Mouse (Mus musculus) T-cell, adult 2 months (primary cell): ENCODE results near the gene Hist1h2ab.

Experiments used
- DNase-seq: peaks from one replicate; pipeline ENCODE4 v3.0.0; 2022; ENCODE audit warnings: low spot score

Gene Hist1h2ab

DNA sequence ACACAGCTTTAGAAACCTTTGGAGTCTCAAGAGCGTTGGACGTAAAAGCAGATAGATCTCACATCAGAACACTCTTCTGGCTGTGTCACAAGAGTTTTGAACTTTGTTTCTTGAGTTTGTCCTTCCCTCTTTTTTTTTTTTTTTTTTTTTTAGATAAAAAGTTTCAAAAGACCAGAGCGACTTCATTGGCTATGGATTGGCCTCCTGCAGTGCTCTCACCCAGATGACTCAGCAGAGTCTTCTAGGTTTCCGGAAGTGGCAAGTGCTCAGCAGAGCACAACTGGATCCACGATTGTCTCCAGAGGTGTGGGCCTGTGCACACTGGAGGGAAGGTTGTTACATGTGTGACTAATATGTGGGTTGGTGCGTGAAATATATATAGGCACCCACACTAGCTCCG lies 27.4 kb downstream of the Hist1h2ab start:
- no peak for DNase-seq

DNA sequence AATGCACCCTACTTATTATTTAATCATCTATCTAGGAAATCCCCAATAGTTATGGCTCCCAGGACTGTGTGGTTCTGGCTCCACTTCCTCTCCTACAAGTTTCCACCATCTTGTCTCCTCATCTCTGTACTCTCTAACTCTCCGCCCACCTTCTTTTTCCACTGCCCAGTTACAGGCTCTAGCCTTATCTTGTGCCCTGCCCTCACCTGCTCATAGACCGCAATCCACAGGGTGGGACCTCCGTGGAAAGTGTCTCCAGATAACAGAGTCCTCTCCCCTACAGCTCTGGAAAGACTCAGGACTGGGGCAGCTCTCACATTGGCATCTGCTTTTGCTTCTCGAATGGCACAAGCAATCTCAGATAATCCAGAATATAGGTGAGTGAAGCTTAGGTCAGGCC lies 28.1 kb downstream of the Hist1h2ab start:
- DNase-seq: no peak

DNA sequence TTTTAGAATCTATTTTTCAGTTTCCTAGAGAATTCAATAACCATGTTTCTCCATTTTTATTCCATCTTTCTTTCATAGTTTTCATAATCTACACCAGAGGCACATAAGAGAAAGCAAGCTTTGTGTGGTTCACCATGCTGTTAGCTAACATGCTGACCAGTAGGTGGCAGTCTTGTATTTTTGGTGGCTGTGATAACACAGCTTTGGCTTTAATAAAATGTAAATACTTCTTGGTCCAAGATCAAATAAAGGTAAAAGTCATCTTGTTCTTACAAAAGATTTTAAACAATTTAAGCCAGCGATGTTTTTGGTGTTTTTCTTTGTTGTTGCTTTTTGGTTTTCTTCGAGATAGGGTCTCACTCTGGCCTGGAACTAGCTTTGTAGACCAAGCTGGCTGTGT lies 41.6 kb downstream of the Hist1h2ab start:
- peak; percentile 30 for DNase-seq

DNA sequence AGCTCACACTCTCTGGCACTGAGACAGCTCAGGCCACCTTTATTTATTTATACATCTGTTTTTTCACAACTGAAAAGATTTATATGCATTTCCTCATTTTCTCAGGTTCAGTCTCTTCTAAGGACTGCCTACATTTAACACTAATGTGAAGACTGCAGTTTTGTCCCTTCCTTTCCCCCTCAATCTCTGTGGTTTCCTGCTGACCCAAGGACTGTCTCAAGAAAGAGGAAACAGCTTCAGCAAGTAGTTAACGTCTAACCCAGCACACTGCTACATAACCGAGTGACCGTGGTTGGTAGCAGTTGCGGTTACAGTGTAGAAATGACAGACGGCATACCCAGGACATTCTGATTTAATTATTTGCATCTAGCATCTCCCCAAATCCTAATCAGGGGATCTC lies 48.5 kb downstream of the Hist1h2ab start:
- DNase-seq: no peak
